In the genomic region with DNA sequence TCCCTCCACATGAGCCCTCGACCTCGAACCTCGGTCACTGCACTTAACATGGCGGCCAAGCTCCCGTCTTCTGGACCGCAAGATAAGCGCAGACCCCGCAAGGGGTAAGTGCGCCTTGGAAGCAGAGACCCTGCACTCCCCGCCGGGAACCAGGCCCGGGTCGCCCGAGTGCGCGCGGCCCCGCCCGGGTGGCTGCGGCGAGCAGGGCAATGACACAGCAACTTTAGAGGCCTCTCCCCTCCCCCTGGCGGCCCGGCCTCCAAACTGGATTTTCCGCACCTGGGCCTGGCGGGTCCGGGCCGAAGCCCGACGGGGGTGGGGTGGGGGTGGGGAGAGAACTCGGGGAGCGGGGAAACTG, we compare ENCODE assay signal across 7 mouse cellular contexts. TPM values are rescaled to one million over a fixed set of nuclear protein-coding genes. Genes with fewer than 3 reads are reported as not detected.
DNase-seq lines count a peak whose midpoint lies in the region; ATAC-seq and TF ChIP-seq lines count a peak whose summit lies in the region.

No protein-coding gene starts in this region.

- no peak for ATAC-seq in G1E (ENCODE audit: extremely low read depth, insufficient number of reproducible peaks, low FRiP score, poor library complexity, severe bottlenecking)
- ATAC-seq in forebrain, embryonic 16.5 days, result peak; percentile 0; the same call in 1 of the 2 replicates
- peak; percentile 12 for ATAC-seq in hindbrain, embryonic 11.5 days (ENCODE audit: low FRiP score)

- H3K9me3 ChIP-seq in G1E (replicated peaks), result no peaks in the 10 kb centered on the region
- no peaks in the 10 kb centered on the region for H3K9me3 ChIP-seq in forebrain, embryonic 16.5 days (ENCODE audit: control insufficient read depth, low read length)
- no peaks in the 10 kb centered on the region for H3K9me3 ChIP-seq in hindbrain, embryonic 11.5 days (ENCODE audit: control insufficient read depth, low read length)

- WGBS in forebrain, embryonic 16.5 days, result under 1% methylated on average over 29 of the region's 31 CpGs
- WGBS in hindbrain, embryonic 11.5 days, result under 1% methylated on average over 31 of the region's 31 CpGs
- WGBS in spleen, adult 2 months, result under 1% methylated on average over 28 of the region's 31 CpGs

- H3K27me3 ChIP-seq in G1E (ENCODE audit: insufficient read depth, low read length), result no peaks in the 10 kb centered on the region
- H3K27me3 ChIP-seq in forebrain, embryonic 16.5 days (replicated peaks; ENCODE audit: control insufficient read depth, insufficient read depth, low read length), result no peaks in the 10 kb centered on the region
- no peaks in the 10 kb centered on the region for H3K27me3 ChIP-seq in hindbrain, embryonic 11.5 days (ENCODE audit: control insufficient read depth, insufficient read depth, low read length)
- no peaks in the 10 kb centered on the region for H3K27me3 ChIP-seq in spleen, adult 2 months (ENCODE audit: control insufficient read depth, insufficient read depth, low read length)

- H3K27ac ChIP-seq in forebrain, embryonic 16.5 days (ENCODE audit: low read length), result peak overlapping the region; percentile 99
- peak overlapping the region; percentile 100 for H3K27ac ChIP-seq in hindbrain, embryonic 11.5 days (ENCODE audit: low read depth, low read length)
- H3K27ac ChIP-seq in spleen, adult 2 months (ENCODE audit: insufficient read depth, low read length), result peak overlapping the region; percentile 99

- peaks cover 59% of the 10 kb centered on the region for H3K36me3 ChIP-seq in G1E (replicated peaks)
- peaks cover 8% of the 10 kb centered on the region for H3K36me3 ChIP-seq in forebrain, embryonic 16.5 days (ENCODE audit: control insufficient read depth, insufficient read depth)
- 0 out of 2 replicates have a peak, but pooled peaks cover 7% of the 10 kb centered on the region for H3K36me3 ChIP-seq in hindbrain, embryonic 11.5 days (ENCODE audit: control insufficient read depth, insufficient read depth, low read length)
- H3K36me3 ChIP-seq in spleen, adult 2 months (ENCODE audit: control insufficient read depth, insufficient read depth, low read length), result peaks cover 22% of the 10 kb centered on the region

- TF ChIP-seq CTCF in G1E (IDR thresholded peaks at IDR 0.05; ENCODE audit: low read depth, low read length), result no peak
- TF ChIP-seq CTCF in spleen, adult 2 months (IDR thresholded peaks at IDR 0.05; ENCODE audit: extremely low read depth, insufficient read depth, insufficient read length, insufficient replicate concordance), result no peak

- H3K4me3 ChIP-seq in G1E (ENCODE audit: low read depth, low read length), result peak overlapping the region; percentile 99
- peak overlapping the region; percentile 85 for H3K4me3 ChIP-seq in forebrain, embryonic 16.5 days (replicated peaks; ENCODE audit: low read length)
- peak overlapping the region; percentile 100 for H3K4me3 ChIP-seq in hindbrain, embryonic 11.5 days (ENCODE audit: low read depth, low read length)
- H3K4me3 ChIP-seq in spleen, adult 2 months (ENCODE audit: extremely low read depth, insufficient read depth, insufficient read length), result peak overlapping the region; percentile 75

- H3K4me1 ChIP-seq in G1E (ENCODE audit: insufficient read depth, low read depth, low read length), result peaks cover 37% of the 10 kb centered on the region
- peaks cover 31% of the 10 kb centered on the region for H3K4me1 ChIP-seq in forebrain, embryonic 16.5 days (replicated peaks; ENCODE audit: control insufficient read depth, insufficient read depth, low read length)
- peaks cover 10% of the 10 kb centered on the region for H3K4me1 ChIP-seq in hindbrain, embryonic 11.5 days (replicated peaks; ENCODE audit: control insufficient read depth, insufficient read depth, low read length)
- H3K4me1 ChIP-seq in spleen, adult 2 months (ENCODE audit: control insufficient read depth, insufficient read depth, insufficient read length), result peaks cover 12% of the 10 kb centered on the region; the same call in 1 of the 2 replicates

- no peak for TF ChIP-seq POLR2A in spleen, adult 2 months (IDR thresholded peaks at IDR 0.05; ENCODE audit: low read depth, low read length)

- H3K9ac ChIP-seq in forebrain, embryonic 16.5 days (replicated peaks; ENCODE audit: low read depth, low read length), result peak overlapping the region; percentile 97
- H3K9ac ChIP-seq in hindbrain, embryonic 11.5 days (ENCODE audit: low read depth, low read length), result peak overlapping the region; percentile 97

- peak overlapping the region; percentile 92 for H3K4me2 ChIP-seq in forebrain, embryonic 16.5 days (ENCODE audit: low read length)
- peak overlapping the region; percentile 95 for H3K4me2 ChIP-seq in hindbrain, embryonic 11.5 days (replicated peaks; ENCODE audit: low read depth, low read length)

- DNase-seq in G1E (ENCODE audit: low spot score), result peak; percentile 83
- DNase-seq in c-Kit-positive CD71-positive TER-119-positive erythroid progenitor cells, embryonic 14.5 days (ENCODE audit: low spot score), result peak; percentile 78
- DNase-seq in hindbrain, embryonic 11.5 days (ENCODE audit: low spot score), result no peak
- DNase-seq in layer of hippocampus, postnatal 25 days (ENCODE audit: extremely low spot score in 1 of 2, low spot score in 1 of 2), result peak; percentile 63
- peak; percentile 90 to 92 for DNase-seq in lung, postnatal 4 days
- DNase-seq in spleen, adult 2 months (ENCODE audit: low read depth in 1 of 2, low spot score in 2 of 2), result peak in 1 of 2 experiments; percentile 75

RNA-seq across cellular contexts. Expression of a gene that starts 1.5 kb away (rescaled TPM):
- total RNA-seq in G1E (2014; fragmentation: Nextera tagmentation) (11.0 and 16.1 TPM in 2 replicates), G1E (2017) (2.8 and 3.8 TPM in 2 replicates)
- polyA plus RNA-seq in G1E (2012), result 0.62 and 1.3 TPM in 2 replicates
- polyA plus RNA-seq in forebrain, embryonic 16.5 days (2015; fragmentation: Nextera tagmentation; extraction: Ambion mirVana), result 12.1 and 15.8 TPM in 2 replicates
- polyA plus RNA-seq in hindbrain, embryonic 11.5 days (2014; fragmentation: Nextera tagmentation; extraction: Ambion mirVana), result 8.6 and 13.8 TPM in 2 replicates
- 10 to 100 TPM; 32.3 to 35.1 TPM for total RNA-seq in layer of hippocampus, postnatal 25 days (2021)
- 302 and 363 TPM in 2 replicates for polyA plus RNA-seq in spleen, adult 2 months (2012; rRNA removed)

RNA-seq across cellular contexts. Expression of a gene that starts 1.6 kb away (rescaled TPM):
- 336 and 447 TPM in 2 replicates for total RNA-seq in G1E (2014; fragmentation: Nextera tagmentation)
- 214 and 244 TPM in 2 replicates for total RNA-seq in G1E (2017)
- 198 and 298 TPM in 2 replicates for polyA plus RNA-seq in G1E (2012)
- 130 and 132 TPM in 2 replicates for polyA plus RNA-seq in forebrain, embryonic 16.5 days (2015; fragmentation: Nextera tagmentation; extraction: Ambion mirVana)
- polyA plus RNA-seq in hindbrain, embryonic 11.5 days (2014; fragmentation: Nextera tagmentation; extraction: Ambion mirVana), result 113 and 159 TPM in 2 replicates
- total RNA-seq in layer of hippocampus, postnatal 25 days (2021), result 100 to 1,000 TPM; 196 to 216 TPM
- polyA plus RNA-seq in spleen, adult 2 months (2012; rRNA removed), result 97.9 and 112 TPM in 2 replicates

RNA-seq across cellular contexts. Expression of a gene that starts 22.3 kb away (rescaled TPM):
- total RNA-seq in G1E (2014; fragmentation: Nextera tagmentation) (not detected in 2 replicates), G1E (2017) (not detected in 2 replicates)
- polyA plus RNA-seq in G1E (2012), result not detected in 2 replicates
- polyA plus RNA-seq in forebrain, embryonic 16.5 days (2015; fragmentation: Nextera tagmentation; extraction: Ambion mirVana), result 0.43 and 0.90 TPM in 2 replicates
- polyA plus RNA-seq in hindbrain, embryonic 11.5 days (2014; fragmentation: Nextera tagmentation; extraction: Ambion mirVana), result not detected in 2 replicates
- under 1 TPM; 0.69 to 0.94 TPM for total RNA-seq in layer of hippocampus, postnatal 25 days (2021)
- 456 and 587 TPM in 2 replicates for polyA plus RNA-seq in spleen, adult 2 months (2012; rRNA removed)

RNA-seq across cellular contexts. Expression of a gene that starts 28.7 kb away (rescaled TPM):
- not detected in 2 replicates for total RNA-seq in G1E (2014; fragmentation: Nextera tagmentation)
- 0.11 TPM in 1 of 2 replicates, not detected in the other for total RNA-seq in G1E (2017)
- polyA plus RNA-seq in G1E (2012), result not detected in 2 replicates
- polyA plus RNA-seq in forebrain, embryonic 16.5 days (2015; fragmentation: Nextera tagmentation; extraction: Ambion mirVana), result 0.22 and 0.28 TPM in 2 replicates
- 0.26 and 0.32 TPM in 2 replicates for polyA plus RNA-seq in hindbrain, embryonic 11.5 days (2014; fragmentation: Nextera tagmentation; extraction: Ambion mirVana)
- under 1 TPM; 0.42 to 0.45 TPM for total RNA-seq in layer of hippocampus, postnatal 25 days (2021)
- 228 and 326 TPM in 2 replicates for polyA plus RNA-seq in spleen, adult 2 months (2012; rRNA removed)

RNA-seq across cellular contexts. Expression of a gene that starts 32.1 kb away (rescaled TPM):
- not detected in 2 replicates for total RNA-seq in G1E (2014; fragmentation: Nextera tagmentation)
- 0.41 and 0.44 TPM in 2 replicates for total RNA-seq in G1E (2017)
- polyA plus RNA-seq in G1E (2012), result 0.06 and 0.10 TPM in 2 replicates
- polyA plus RNA-seq in forebrain, embryonic 16.5 days (2015; fragmentation: Nextera tagmentation; extraction: Ambion mirVana), result 0.66 and 0.98 TPM in 2 replicates
- polyA plus RNA-seq in hindbrain, embryonic 11.5 days (2014; fragmentation: Nextera tagmentation; extraction: Ambion mirVana), result 0.29 and 0.94 TPM in 2 replicates
- 1 to 10 TPM; 1.8 to 3.4 TPM for total RNA-seq in layer of hippocampus, postnatal 25 days (2021)
- polyA plus RNA-seq in spleen, adult 2 months (2012; rRNA removed), result 322 and 426 TPM in 2 replicates

Comparison
In these comparisons a context has a peak if more than half of its experiments do, and no peak if none do; other contexts are left out.
1. RNA of a gene that starts 1.5 kb away (polyA plus RNA-seq): 302 to 363 TPM in spleen, adult 2 months; 12.1 to 15.8 TPM in forebrain, embryonic 16.5 days, 8.6 to 13.8 TPM in hindbrain, embryonic 11.5 days and 0.62 to 1.3 TPM in G1E; every median in the first group is over 10 times any median in the second.
2. RNA of a gene that starts 22.3 kb away (polyA plus RNA-seq): 456 to 587 TPM in spleen, adult 2 months; 0.43 to 0.90 TPM in forebrain, embryonic 16.5 days, not detected in hindbrain, embryonic 11.5 days and not detected in G1E; every median in the first group is over 100 times any median in the second.
3. Peak in every context shown above with its lines, with median percentiles within 50 percentile points of each other: H3K4me3 ChIP-seq and H3K27ac ChIP-seq.